Mouse (Mus musculus): ENCODE data around the gene Cmtm4. TPM values are rescaled to one million over a fixed set of nuclear protein-coding genes. Genes with fewer than 3 reads are reported as not detected.

The Cmtm4 gene
- total and polyA plus RNA-seq, 3 experiments = 0.05 TPM; not detected in 2

DNA sequence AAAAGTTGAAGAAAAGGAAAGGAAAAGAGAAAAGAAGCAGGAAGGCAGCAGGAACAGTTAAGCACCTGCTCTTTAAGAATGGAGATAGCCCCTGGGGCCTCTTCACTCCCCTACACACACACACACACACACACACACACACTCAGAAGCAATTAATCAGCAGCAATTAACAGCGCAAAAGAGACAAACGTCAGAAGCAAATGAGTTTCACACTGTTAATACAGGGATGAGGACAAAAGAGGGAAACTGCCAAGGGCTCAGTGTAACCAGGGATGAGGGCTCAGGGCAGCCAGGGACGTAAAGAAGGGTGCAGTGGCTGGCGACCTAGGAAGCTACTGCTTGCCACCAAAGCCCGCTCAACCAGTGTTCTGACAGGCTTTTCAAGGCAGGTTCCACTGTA lies 28.2 kb downstream of the Cmtm4 start:
- no peaks in the 10 kb centered on the region for H3K36me3 ChIP-seq (replicated peaks)
- TF ChIP-seq CTCF (IDR thresholded peaks at IDR 0.05; ENCODE audit: low read depth, low read length) = no peak
- DNase-seq (ENCODE audit: low spot score) (no peak), ATAC-seq (ENCODE audit: extremely low read depth, insufficient number of reproducible peaks, low FRiP score, poor library complexity, severe bottlenecking) (no peak)
- no peaks in the 10 kb centered on the region for H3K4me1 ChIP-seq (ENCODE audit: insufficient read depth, low read depth, low read length)
- no peak overlapping the region for H3K4me3 ChIP-seq (ENCODE audit: low read depth, low read length)
- H3K9me3 ChIP-seq (replicated peaks) = no peaks in the 10 kb centered on the region
- H3K27me3 ChIP-seq (ENCODE audit: insufficient read depth, low read length) = no peaks in the 10 kb centered on the region

- DNase-seq (ENCODE audit: low spot score) = no peak
Observed at GRCm38 (mm10) chr8:104365695-104366094, 29.9 kb downstream of the Cmtm4 start.

DNA sequence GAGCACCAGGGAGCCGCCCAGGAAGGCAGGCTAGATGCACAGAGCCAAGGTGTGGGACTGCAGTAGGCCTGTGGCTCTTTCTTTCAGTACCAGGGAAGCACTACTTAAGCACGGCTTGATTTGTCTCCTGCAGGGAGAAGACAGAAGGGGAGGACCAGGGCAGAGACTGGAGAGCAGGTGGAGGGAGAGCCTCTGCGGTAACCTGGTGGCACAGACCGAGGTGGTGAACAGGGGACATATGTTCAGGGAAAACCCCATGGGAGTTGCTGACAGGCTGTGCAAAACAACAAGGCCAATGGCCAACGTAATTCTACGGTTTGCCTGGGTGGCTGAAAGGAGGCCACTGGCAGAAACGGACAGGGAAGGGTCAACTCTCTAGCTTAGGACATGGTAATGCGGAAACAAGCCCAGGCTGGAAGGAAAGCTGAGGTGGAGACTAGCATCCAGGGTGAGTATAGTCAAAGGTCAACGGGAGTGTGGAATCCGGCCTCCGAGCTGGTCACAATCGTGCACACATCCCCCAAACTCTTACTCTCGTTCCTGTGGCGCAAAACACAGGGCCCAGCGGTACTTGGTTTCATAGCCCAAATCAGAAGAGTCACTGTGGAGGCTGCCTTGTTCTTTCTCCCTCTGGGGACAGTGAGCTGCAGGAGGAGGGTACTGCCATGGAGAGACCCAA lies 35.7 kb downstream of the Cmtm4 start:
- TF ChIP-seq GATA2 (IDR thresholded peaks at IDR 0.05; ENCODE audit: borderline replicate concordance, low read depth, low read length) (no peak), CTCF (IDR thresholded peaks at IDR 0.05; ENCODE audit: low read depth, low read length) (no peak), GATA1 (IDR thresholded peaks at IDR 0.05; ENCODE audit: borderline replicate concordance, low read length) (no peak), POLR2AphosphoS5 (IDR thresholded peaks at IDR 0.05; ENCODE audit: insufficient replicate concordance, low read depth, low read length) (no peak), TAL1 (conservative IDR thresholded peaks at IDR 0.05; ENCODE audit: low read depth, low read length) (no peak)
- no peaks in the 10 kb centered on the region for H3K27me3 ChIP-seq (ENCODE audit: insufficient read depth, low read length)
- no peaks in the 10 kb centered on the region for H3K9me3 ChIP-seq (replicated peaks)
- no peak for ATAC-seq (ENCODE audit: extremely low read depth, insufficient number of reproducible peaks, low FRiP score, poor library complexity, severe bottlenecking)
- no peaks in the 10 kb centered on the region for H3K36me3 ChIP-seq (replicated peaks)
- H3K4me1 ChIP-seq (ENCODE audit: insufficient read depth, low read depth, low read length) = no peaks in the 10 kb centered on the region
- no peak overlapping the region for H3K4me3 ChIP-seq (ENCODE audit: low read depth, low read length)
- no peak for DNase-seq (ENCODE audit: low spot score)

More at GRCm38 (mm10) chr8:104365695-104366094, 29.9 kb downstream of the Cmtm4 start:
- no peak overlapping the region for H3K4me3 ChIP-seq (ENCODE audit: low read depth, low read length)
- no peak for TF ChIP-seq GATA1 (IDR thresholded peaks at IDR 0.05; ENCODE audit: borderline replicate concordance, low read length)
- no peak for TF ChIP-seq POLR2AphosphoS5 (IDR thresholded peaks at IDR 0.05; ENCODE audit: insufficient replicate concordance, low read depth, low read length)
- no peak for TF ChIP-seq GATA2 (IDR thresholded peaks at IDR 0.05; ENCODE audit: borderline replicate concordance, low read depth, low read length)
- TF ChIP-seq TAL1 (conservative IDR thresholded peaks at IDR 0.05; ENCODE audit: low read depth, low read length) = no peak
- TF ChIP-seq CTCF (IDR thresholded peaks at IDR 0.05; ENCODE audit: low read depth, low read length) = no peak
- no peaks in the 10 kb centered on the region for H3K4me1 ChIP-seq (ENCODE audit: insufficient read depth, low read depth, low read length)
- no peaks in the 10 kb centered on the region for H3K9me3 ChIP-seq (replicated peaks)
- no peak for ATAC-seq (ENCODE audit: extremely low read depth, insufficient number of reproducible peaks, low FRiP score, poor library complexity, severe bottlenecking)
- H3K36me3 ChIP-seq (replicated peaks) = no peaks in the 10 kb centered on the region
- H3K27me3 ChIP-seq (ENCODE audit: insufficient read depth, low read length) = no peaks in the 10 kb centered on the region

DNA sequence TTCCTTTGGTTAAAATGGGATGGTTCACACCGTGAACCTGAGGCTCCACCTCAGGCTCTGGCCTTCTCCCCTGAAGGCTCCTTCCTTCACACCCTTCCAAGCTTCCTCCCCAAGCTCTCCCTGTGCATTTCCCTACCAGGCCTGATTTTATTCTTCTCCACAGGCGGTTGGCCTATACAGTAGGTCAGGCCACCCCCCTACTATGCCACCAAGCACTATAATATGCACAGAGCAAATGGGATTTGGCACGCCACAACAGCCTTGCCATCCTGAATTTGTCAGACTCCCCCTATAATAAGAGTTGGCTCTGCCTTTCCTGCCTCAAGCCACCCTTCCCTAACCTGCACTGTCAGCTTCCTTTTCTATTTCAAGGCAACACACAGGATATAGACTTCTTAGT lies 37.0 kb downstream of the Cmtm4 start:
- TF ChIP-seq TAL1 (conservative IDR thresholded peaks at IDR 0.05; ENCODE audit: low read depth, low read length) (no peak), POLR2AphosphoS5 (IDR thresholded peaks at IDR 0.05; ENCODE audit: insufficient replicate concordance, low read depth, low read length) (no peak), GATA2 (IDR thresholded peaks at IDR 0.05; ENCODE audit: borderline replicate concordance, low read depth, low read length) (no peak), GATA1 (IDR thresholded peaks at IDR 0.05; ENCODE audit: borderline replicate concordance, low read length) (no peak), CTCF (IDR thresholded peaks at IDR 0.05; ENCODE audit: low read depth, low read length) (no peak)
- DNase-seq (ENCODE audit: low spot score) (no peak), ATAC-seq (ENCODE audit: extremely low read depth, insufficient number of reproducible peaks, low FRiP score, poor library complexity, severe bottlenecking) (no peak)
- no peak overlapping the region for H3K4me3 ChIP-seq (ENCODE audit: low read depth, low read length)
- no peaks in the 10 kb centered on the region for H3K36me3 ChIP-seq (replicated peaks)
- H3K9me3 ChIP-seq (replicated peaks) = no peaks in the 10 kb centered on the region
- H3K27me3 ChIP-seq (ENCODE audit: insufficient read depth, low read length) = no peaks in the 10 kb centered on the region
- H3K4me1 ChIP-seq (ENCODE audit: insufficient read depth, low read depth, low read length) = no peaks in the 10 kb centered on the region

- TF ChIP-seq GATA1 (IDR thresholded peaks at IDR 0.05; ENCODE audit: borderline replicate concordance, low read length) = no peak
- no peak for TF ChIP-seq POLR2AphosphoS5 (IDR thresholded peaks at IDR 0.05; ENCODE audit: insufficient replicate concordance, low read depth, low read length)
- TF ChIP-seq CTCF (IDR thresholded peaks at IDR 0.05; ENCODE audit: low read depth, low read length) = no peak
- no peak for TF ChIP-seq GATA2 (IDR thresholded peaks at IDR 0.05; ENCODE audit: borderline replicate concordance, low read depth, low read length)
- no peak for TF ChIP-seq TAL1 (conservative IDR thresholded peaks at IDR 0.05; ENCODE audit: low read depth, low read length)
Observed at GRCm38 (mm10) chr8:104354504-104354903, 41.1 kb downstream of the Cmtm4 start.

DNA sequence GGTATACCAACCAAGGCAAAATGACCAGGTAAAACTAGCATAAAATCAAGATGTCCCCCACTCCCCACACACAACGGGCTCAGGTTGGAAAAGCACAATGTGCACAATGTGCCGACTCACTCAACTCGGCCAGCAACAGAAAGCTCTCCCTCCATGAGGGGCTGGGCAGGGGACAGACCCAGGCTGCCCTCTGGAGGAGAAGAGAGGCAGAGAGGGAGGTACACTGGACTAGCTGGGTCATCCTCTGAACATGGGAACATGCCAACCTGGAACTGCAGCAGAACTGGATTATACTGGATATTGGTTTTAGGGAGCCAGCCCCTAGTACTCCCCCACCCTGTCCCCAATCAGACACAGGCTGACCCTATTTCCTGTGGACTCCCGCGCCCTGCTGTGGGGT lies 42.4 kb downstream of the Cmtm4 start:
- ATAC-seq (ENCODE audit: extremely low read depth, insufficient number of reproducible peaks, low FRiP score, poor library complexity, severe bottlenecking) = no peak
- H3K4me1 ChIP-seq (ENCODE audit: insufficient read depth, low read depth, low read length) = no peaks in the 10 kb centered on the region
- no peak for TF ChIP-seq CTCF (IDR thresholded peaks at IDR 0.05; ENCODE audit: low read depth, low read length)
- no peak for TF ChIP-seq POLR2AphosphoS5 (IDR thresholded peaks at IDR 0.05; ENCODE audit: insufficient replicate concordance, low read depth, low read length)
- no peak for TF ChIP-seq GATA2 (IDR thresholded peaks at IDR 0.05; ENCODE audit: borderline replicate concordance, low read depth, low read length)
- no peak for TF ChIP-seq TAL1 (conservative IDR thresholded peaks at IDR 0.05; ENCODE audit: low read depth, low read length)
- no peak for TF ChIP-seq GATA1 (IDR thresholded peaks at IDR 0.05; ENCODE audit: borderline replicate concordance, low read length)
- H3K27me3 ChIP-seq (ENCODE audit: insufficient read depth, low read length) = peaks cover 1% of the 10 kb centered on the region; the same call in 1 of the 2 replicates
- H3K4me3 ChIP-seq (ENCODE audit: low read depth, low read length) = no peak overlapping the region
- no peak for DNase-seq (ENCODE audit: low spot score)
- no peaks in the 10 kb centered on the region for H3K36me3 ChIP-seq (replicated peaks)
- no peaks in the 10 kb centered on the region for H3K9me3 ChIP-seq (replicated peaks)

More at GRCm38 (mm10) chr8:104354504-104354903, 41.1 kb downstream of the Cmtm4 start:
- no peaks in the 10 kb centered on the region for H3K9me3 ChIP-seq (replicated peaks)
- no peaks in the 10 kb centered on the region for H3K36me3 ChIP-seq (replicated peaks)
- H3K27me3 ChIP-seq (ENCODE audit: insufficient read depth, low read length) = no peaks in the 10 kb centered on the region; the same call in 1 of the 2 replicates
- ATAC-seq (ENCODE audit: extremely low read depth, insufficient number of reproducible peaks, low FRiP score, poor library complexity, severe bottlenecking) (no peak), DNase-seq (ENCODE audit: low spot score) (no peak)
- H3K4me1 ChIP-seq (ENCODE audit: insufficient read depth, low read depth, low read length) = no peaks in the 10 kb centered on the region
- no peak overlapping the region for H3K4me3 ChIP-seq (ENCODE audit: low read depth, low read length)

Measured in G1E (cell line).